Mouse (Mus musculus) erythroblast, embryonic 14.5 days (primary cell): Measurements from ENCODE around the gene Cpa5. TPM values are rescaled to one million over a fixed set of nuclear protein-coding genes. Genes with fewer than 3 reads are reported as not detected.

Source experiments
- H3K27me3 ChIP-seq: 2 replicates; pipeline ENCODE4 v1.6.1; 2012; ENCODE audit warnings: inconsistent platforms; ENCODE audit not compliant: control insufficient read depth
- H3K36me3 ChIP-seq: 2 replicates; pipeline ENCODE4 v1.6.1; 2012; ENCODE audit warnings: mild to moderate bottlenecking, inconsistent platforms; ENCODE audit not compliant: control insufficient read depth
- H3K4me1 ChIP-seq: 2 replicates; pipeline ENCODE4 v1.6.1; 2012; ENCODE audit warnings: inconsistent platforms; ENCODE audit not compliant: control insufficient read depth
- H3K4me3 ChIP-seq: replicated peaks from 2 replicates; pipeline ENCODE3; 2012; ENCODE audit warnings: moderate library complexity, mild to moderate bottlenecking, inconsistent platforms
- H3K9me3 ChIP-seq: 2 replicates; pipeline ENCODE4 v1.6.1; 2012; ENCODE audit warnings: low read length, inconsistent platforms, mixed read lengths; ENCODE audit not compliant: control insufficient read depth
- GATA1 ChIP-seq: IDR thresholded peaks from 2 replicates; pipeline ENCODE4 v1.6.1; 2012; ENCODE audit warnings: low read length, inconsistent platforms, mixed read lengths
- TAL1 ChIP-seq: IDR thresholded peaks from 3 replicates; pipeline ENCODE4 v1.6.1; 2012; ENCODE audit warnings: low read length, inconsistent platforms, mixed read lengths
- polyA plus RNA-seq: library from polyadenylated mRNA; stranded (reverse); fragments of >175 nt; gene quantifications from 2 replicates; pipeline ENCODE4 v1.2.3, GENCODE M21; 2012

The Cpa5 gene
- polyA plus RNA-seq, 1 experiment: not detected

DNA sequence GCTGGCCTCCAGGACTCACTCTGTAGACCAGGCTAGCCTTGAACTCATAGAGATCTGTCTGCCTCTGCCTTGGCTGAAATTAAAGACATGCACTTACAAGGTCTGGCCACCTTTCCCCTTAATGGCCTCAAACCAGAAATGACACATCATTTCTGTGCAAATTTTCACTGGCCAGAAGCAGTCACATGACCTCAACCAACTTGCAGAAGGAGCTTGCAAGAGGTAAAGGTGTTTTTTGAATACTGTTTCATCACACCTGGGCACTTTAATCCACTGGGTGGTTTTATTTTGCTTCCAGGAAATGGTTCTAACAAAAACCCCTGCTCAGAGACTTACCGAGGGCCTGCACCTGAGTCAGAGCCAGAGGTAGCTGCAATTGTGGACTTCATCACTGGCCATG is 19.2 kb downstream of the Cpa5 start:
- Histone ChIP-seq H3K4me1 (no peaks in the 10 kb centered on the region), H3K27me3 (no peaks in the 10 kb centered on the region), H3K9me3 (no peaks in the 10 kb centered on the region), H3K4me3 (no peak overlapping the region), H3K36me3 (no peaks in the 10 kb centered on the region)
- TF ChIP-seq TAL1 (no peak), GATA1 (no peak)

GRCm38 (mm10) chr6:30635361-30635862 is 24.6 kb downstream of the Cpa5 start:
- Histone ChIP-seq H3K4me1 (peaks cover 14% of the 10 kb centered on the region), H3K27me3 (no peaks in the 10 kb centered on the region), H3K4me3 (no peak overlapping the region), H3K9me3 (no peaks in the 10 kb centered on the region), H3K36me3 (no peaks in the 10 kb centered on the region)
- TF ChIP-seq TAL1 (no peak), GATA1 (no peak)

DNA sequence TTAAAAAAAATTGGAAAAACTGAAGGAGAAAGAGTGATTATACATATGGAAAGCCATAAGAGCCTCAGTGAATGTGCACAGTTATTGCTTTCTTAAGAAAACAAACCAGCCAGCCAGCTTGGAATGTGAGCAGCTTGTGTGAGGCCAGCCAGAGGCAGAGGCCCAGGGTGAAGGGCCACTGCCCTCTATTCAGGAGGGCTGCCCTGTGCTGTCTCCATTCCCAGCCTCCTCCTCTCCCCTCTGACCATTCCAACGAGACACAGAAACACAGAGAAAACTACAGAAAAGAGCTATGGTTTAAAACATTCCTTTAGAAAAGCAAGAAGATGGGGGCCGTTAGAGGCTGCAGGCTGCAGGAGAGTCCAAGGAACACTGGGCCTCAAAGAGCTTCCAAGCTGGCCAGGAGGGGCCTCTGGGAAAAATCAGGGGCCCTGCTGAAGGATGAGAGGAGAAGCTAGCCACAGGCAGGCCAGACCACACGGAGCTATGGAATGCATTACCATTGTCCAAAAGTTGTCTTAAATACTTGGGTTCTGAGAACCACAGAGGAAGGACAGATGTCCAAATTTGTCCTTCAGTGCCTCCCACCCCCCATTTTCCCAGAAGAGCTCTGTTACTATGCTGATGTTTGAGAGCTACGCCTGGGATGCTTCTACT is 25.5 kb downstream of the Cpa5 start:
- Histone ChIP-seq H3K36me3 (no peaks in the 10 kb centered on the region), H3K27me3 (no peaks in the 10 kb centered on the region), H3K4me3 (no peak overlapping the region), H3K9me3 (no peaks in the 10 kb centered on the region), H3K4me1 (peaks cover 14% of the 10 kb centered on the region)
- no peak for TF ChIP-seq GATA1
- no peak for TF ChIP-seq TAL1

- TF ChIP-seq GATA1 (no peak), TAL1 (no peak)
- H3K27me3 ChIP-seq: no peaks in the 10 kb centered on the region
- H3K4me1 ChIP-seq: peaks cover 14% of the 10 kb centered on the region
- no peak within 1 kb of the TSS for H3K4me3 ChIP-seq
- H3K36me3 ChIP-seq: no peaks in the 10 kb centered on the region
- no peaks in the 10 kb centered on the region for H3K9me3 ChIP-seq
Measured at GRCm38 (mm10) chr6:30638674-30639268, 28.0 kb downstream of the Cpa5 start, which contains the start of gene Cpa1. Gene Cpa1 (plus strand): TSS chr6:30639218.

GRCm38 (mm10) chr6:30643694-30644460 is 33.1 kb downstream of the Cpa5 start:
- H3K4me3 ChIP-seq: no peak overlapping the region
- no peaks in the 10 kb centered on the region for H3K9me3 ChIP-seq
- TF ChIP-seq TAL1: no peak
- no peak for TF ChIP-seq GATA1
- no peaks in the 10 kb centered on the region for H3K27me3 ChIP-seq
- H3K36me3 ChIP-seq: no peaks in the 10 kb centered on the region
- H3K4me1 ChIP-seq: peaks cover 6% of the 10 kb centered on the region

GRCm38 (mm10) chr6:30644462-30644861 is 33.7 kb downstream of the Cpa5 start:
- H3K36me3 ChIP-seq: no peaks in the 10 kb centered on the region
- H3K27me3 ChIP-seq: no peaks in the 10 kb centered on the region
- peaks cover under 1% of the 10 kb centered on the region; the same call in 1 of the 2 replicates for H3K4me1 ChIP-seq
- TF ChIP-seq GATA1: no peak
- no peak for TF ChIP-seq TAL1
- no peak overlapping the region for H3K4me3 ChIP-seq
- H3K9me3 ChIP-seq: no peaks in the 10 kb centered on the region

DNA sequence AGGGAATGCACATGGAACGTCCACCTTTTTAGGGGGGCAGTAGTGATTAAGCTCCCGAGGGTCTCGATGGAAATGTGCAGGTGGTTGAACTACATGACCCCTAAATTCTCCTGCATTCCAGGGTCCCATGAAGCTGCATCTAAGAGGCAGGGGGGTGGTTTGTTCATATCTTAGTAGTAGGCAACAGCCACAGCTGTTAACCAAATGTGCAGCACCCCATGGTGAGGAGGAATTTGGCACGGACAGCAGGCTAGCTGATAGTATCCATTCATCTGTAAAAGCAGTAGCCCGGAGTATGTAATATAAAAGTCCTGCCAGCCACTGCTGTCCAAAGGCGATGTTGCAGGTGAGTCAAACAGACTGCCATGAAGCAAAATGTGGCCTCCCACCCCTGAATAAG is 34.6 kb downstream of the Cpa5 start:
- H3K4me1 ChIP-seq: no peaks in the 10 kb centered on the region; the same call in 1 of the 2 replicates
- H3K9me3 ChIP-seq: no peaks in the 10 kb centered on the region
- H3K27me3 ChIP-seq: no peaks in the 10 kb centered on the region
- H3K36me3 ChIP-seq: no peaks in the 10 kb centered on the region
- no peak overlapping the region for H3K4me3 ChIP-seq
- TF ChIP-seq GATA1: no peak
- TF ChIP-seq TAL1: no peak

- no peaks in the 10 kb centered on the region for H3K4me1 ChIP-seq
- no peaks in the 10 kb centered on the region for H3K27me3 ChIP-seq
Measured at GRCm38 (mm10) chr6:30649651-30650296, 39.0 kb downstream of the Cpa5 start.

More at GRCm38 (mm10) chr6:30649651-30650296, 39.0 kb downstream of the Cpa5 start:
- Histone ChIP-seq H3K9me3 (no peaks in the 10 kb centered on the region), H3K36me3 (no peaks in the 10 kb centered on the region), H3K4me3 (no peak overlapping the region)
- TF ChIP-seq TAL1: no peak
- TF ChIP-seq GATA1: no peak
